Mouse (Mus musculus) hindbrain, postnatal 0 days (tissue): ENCODE measurements around the gene Dio2. TPM values are rescaled to one million over a fixed set of nuclear protein-coding genes. Genes with fewer than 3 reads are reported as not detected.

Experiments
- ATAC-seq: fragments of 200-750 bp; cut with Nextera tagmentation; 2 replicates; pipeline ENCODE4 v1.8.0; 2017; ENCODE audit warnings: mild to moderate bottlenecking, moderate TSS enrichment, moderate library complexity
- DNase-seq: peaks from one replicate; pipeline ENCODE4 v3.0.0-alpha.2; 2015; ENCODE audit warnings: low spot score
- H3K27ac ChIP-seq: fragments of 300-500 bp; sonication (generic); 2 replicates; pipeline ENCODE4 v1.5.1; 2014; ENCODE audit warnings: mild to moderate bottlenecking
- H3K27me3 ChIP-seq: fragments of 300-500 bp; sonication (generic); 2 replicates; pipeline ENCODE4 v1.6.1; 2014; ENCODE audit warnings: low read length, mixed read lengths; ENCODE audit not compliant: insufficient read depth
- H3K36me3 ChIP-seq: fragments of 300-500 bp; sonication (generic); 2 replicates; pipeline ENCODE4 v1.6.1; 2014; ENCODE audit warnings: low read length, mixed read lengths; ENCODE audit not compliant: insufficient read depth
- H3K4me1 ChIP-seq: fragments of 300-500 bp; sonication (generic); 2 replicates; pipeline ENCODE4 v1.6.1; 2014; ENCODE audit warnings: antibody characterized with exemption, low read length, mixed read lengths; ENCODE audit not compliant: insufficient read depth
- H3K4me2 ChIP-seq: fragments of 300-500 bp; sonication (generic); 2 replicates; pipeline ENCODE4 v1.6.1; 2014; ENCODE audit warnings: low read depth, mild to moderate bottlenecking, low read length, moderate library complexity, mixed read lengths
- H3K4me3 ChIP-seq: fragments of 300-500 bp; sonication (generic); 2 replicates; pipeline ENCODE4 v1.5.1; 2014; ENCODE audit warnings: low read length
- H3K9ac ChIP-seq: fragments of 300-500 bp; sonication (generic); replicated peaks from 2 replicates; pipeline ENCODE4 v1.6.1; 2014; ENCODE audit warnings: mild to moderate bottlenecking, low read length, moderate library complexity, mixed read lengths
- H3K9me3 ChIP-seq: fragments of 300-500 bp; sonication (generic); 2 replicates; pipeline ENCODE4 v1.6.1; 2016; ENCODE audit warnings: low read length, mixed read lengths
- CTCF ChIP-seq: IDR thresholded peaks from 2 replicates; pipeline ENCODE4 v1.5.1; 2016; ENCODE audit warnings: antibody characterized with exemption, control low read depth, low read depth
- WGBS: fragments of 180-500 bp; shearing (Covaris S2); extraction: QIAGEN DNeasy Blood & Tissue Kit; methylation state at CpG from one replicate; pipeline ENCODE4 v1.1.7; 2014; 5-methylcytosine and 5-hydroxymethylcytosine counted together
- polyA plus RNA-seq: library from polyadenylated mRNA; unstranded; fragments of >200 nt; fragmentation: Nextera tagmentation; extraction: Ambion mirVana; gene quantifications from 2 replicates; pipeline ENCODE4 v1.2.1, GENCODE M21; 2015
- total RNA-seq: library from RNA; depleted of rRNA; stranded (reverse); fragments of >200 nt; gene quantifications from 2 replicates; pipeline ENCODE4 v1.2.3, GENCODE M21; 2014; rRNA removed

The Dio2 gene
- 0.42 and 0.93 TPM in 2 replicates for total RNA-seq
- polyA plus RNA-seq, result 0.18 and 0.32 TPM in 2 replicates

DNA sequence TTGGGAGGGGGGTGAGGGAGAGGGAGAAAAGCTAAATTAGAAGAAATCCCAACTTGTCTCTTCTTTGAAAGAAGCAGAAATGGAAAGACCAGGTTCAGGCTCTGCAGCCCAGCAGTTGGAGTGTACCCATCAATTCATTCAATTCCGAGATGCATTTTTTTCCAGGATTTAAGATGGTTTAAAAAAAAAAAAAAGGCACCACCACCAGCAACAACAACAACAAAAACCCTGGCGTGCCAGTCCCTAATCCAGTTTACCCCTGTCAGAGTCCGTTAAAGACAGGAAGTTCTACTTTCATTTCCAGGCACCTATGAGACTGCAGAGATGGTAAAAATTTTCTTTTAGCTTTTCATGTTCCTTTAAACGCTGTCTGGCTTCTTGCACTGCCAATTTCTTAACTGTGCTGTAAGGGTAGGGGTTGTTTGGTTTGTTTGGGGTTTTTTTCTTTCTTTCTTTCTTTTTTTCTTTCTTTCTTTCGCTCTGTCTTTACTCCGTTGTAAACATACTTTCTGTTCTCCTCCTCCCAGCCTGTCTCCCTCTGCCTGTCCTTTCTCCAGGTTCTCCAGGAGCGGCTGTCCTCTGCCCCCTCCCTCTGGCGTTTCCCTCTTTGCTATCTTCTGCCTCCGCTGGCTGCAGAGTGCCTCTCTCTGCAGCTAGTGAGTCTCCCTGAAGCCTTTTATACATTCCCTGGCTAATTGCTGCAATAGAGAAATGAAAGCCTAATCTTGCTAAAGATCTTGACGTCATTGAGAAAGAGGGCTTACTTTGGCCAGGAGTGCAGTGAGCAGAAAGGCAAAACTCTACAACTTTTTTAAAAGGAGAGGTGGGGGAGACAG is at the start of gene Dio2:
Dio2 (minus strand) TSS at position 51 of the 836 bp plus-strand sequence.
- 0 out of 2 replicates have a peak within 1 kb of the TSS, but pooled peaks have one; percentile 3 for H3K4me3 ChIP-seq
- H3K4me1 ChIP-seq, result no peaks in the 10 kb centered on the region
- no peaks in the 10 kb centered on the region for H3K9me3 ChIP-seq
- H3K27me3 ChIP-seq, result no peaks in the 10 kb centered on the region
- peak within 1 kb of the TSS; percentile 47 for H3K4me2 ChIP-seq
- no peak for ATAC-seq
- DNase-seq, result peak; percentile 21
- 25% methylated on average over 10 of the region's 10 CpGs for WGBS
- no peaks in the 10 kb centered on the region for H3K36me3 ChIP-seq
- peak; percentile 6; the same call in 1 of the 2 replicates for TF ChIP-seq CTCF
- H3K9ac ChIP-seq, result no peak within 1 kb of the TSS
- no peak within 1 kb of the TSS for H3K27ac ChIP-seq

- DNase-seq (no peak), ATAC-seq (no peak)
- H3K4me1 ChIP-seq, result no peaks in the 10 kb centered on the region
- H3K4me2 ChIP-seq, result no peak overlapping the region
- H3K9ac ChIP-seq, result no peak overlapping the region
- TF ChIP-seq CTCF, result no peak
- H3K27me3 ChIP-seq, result no peaks in the 10 kb centered on the region
- no peaks in the 10 kb centered on the region for H3K9me3 ChIP-seq
- no peak overlapping the region for H3K4me3 ChIP-seq
- no peak overlapping the region for H3K27ac ChIP-seq
- 84% methylated on average over 4 of the region's 4 CpGs for WGBS
- no peaks in the 10 kb centered on the region for H3K36me3 ChIP-seq
Observed at GRCm38 (mm10) chr12:90781438-90781837, 43.2 kb upstream of the Dio2 start.

DNA sequence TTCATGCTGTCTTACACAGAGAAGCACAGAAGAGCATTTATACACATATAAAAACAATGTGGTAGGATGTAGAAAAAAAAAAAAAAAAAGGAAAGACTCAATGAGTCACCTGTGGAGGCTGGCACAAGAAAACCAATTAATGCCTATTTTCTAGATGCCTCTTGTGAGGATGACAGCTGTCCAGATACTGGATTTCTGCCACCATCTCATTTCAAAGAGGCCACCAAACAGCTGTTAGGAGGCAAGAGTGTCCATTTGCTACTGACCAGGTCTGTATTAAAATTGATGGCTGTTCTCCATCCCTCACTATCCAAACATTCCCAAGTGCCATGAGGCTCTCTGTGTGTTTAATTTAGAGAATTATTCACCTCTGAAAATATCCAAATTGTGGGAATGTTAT is 6.5 kb upstream of the Dio2 start:
- ATAC-seq, result no peak
- no peak overlapping the region for H3K4me2 ChIP-seq
- no peak for DNase-seq
- no peaks in the 10 kb centered on the region for H3K36me3 ChIP-seq
- H3K4me3 ChIP-seq, result no peak overlapping the region
- H3K9me3 ChIP-seq, result no peaks in the 10 kb centered on the region
- H3K27me3 ChIP-seq, result no peaks in the 10 kb centered on the region
- H3K4me1 ChIP-seq, result no peaks in the 10 kb centered on the region
- TF ChIP-seq CTCF, result no peak
- H3K9ac ChIP-seq, result no peak overlapping the region
- no peak overlapping the region for H3K27ac ChIP-seq

DNA sequence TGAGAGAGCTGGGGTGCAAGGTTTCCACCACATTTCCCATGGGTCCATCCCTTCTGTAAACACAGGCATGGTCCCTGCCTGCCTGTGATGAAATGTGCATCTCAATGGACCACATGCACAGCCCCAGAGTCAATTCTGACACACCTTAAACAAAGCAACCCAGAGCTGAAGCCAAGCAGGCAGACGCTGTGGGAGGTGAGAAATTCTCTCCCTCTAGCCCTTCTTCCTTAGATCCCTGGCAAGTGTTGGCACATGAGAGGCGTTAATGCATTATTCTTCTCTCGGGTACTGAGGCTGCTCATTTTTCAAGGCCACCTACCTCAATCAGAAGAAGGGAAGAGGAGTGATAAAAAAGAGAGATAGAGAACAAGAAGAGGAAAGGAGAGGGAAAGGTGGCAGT is 5.4 kb upstream of the Dio2 start:
- DNase-seq, result no peak
- Histone ChIP-seq H3K4me1 (no peaks in the 10 kb centered on the region), H3K9ac (no peak overlapping the region), H3K4me3 (no peak overlapping the region), H3K27ac (no peak overlapping the region), H3K9me3 (no peaks in the 10 kb centered on the region), H3K36me3 (no peaks in the 10 kb centered on the region), H3K27me3 (no peaks in the 10 kb centered on the region), H3K4me2 (no peak overlapping the region)
- no peak for ATAC-seq
- no peak for TF ChIP-seq CTCF
- 61% methylated on average over 3 of the region's 3 CpGs for WGBS

DNA sequence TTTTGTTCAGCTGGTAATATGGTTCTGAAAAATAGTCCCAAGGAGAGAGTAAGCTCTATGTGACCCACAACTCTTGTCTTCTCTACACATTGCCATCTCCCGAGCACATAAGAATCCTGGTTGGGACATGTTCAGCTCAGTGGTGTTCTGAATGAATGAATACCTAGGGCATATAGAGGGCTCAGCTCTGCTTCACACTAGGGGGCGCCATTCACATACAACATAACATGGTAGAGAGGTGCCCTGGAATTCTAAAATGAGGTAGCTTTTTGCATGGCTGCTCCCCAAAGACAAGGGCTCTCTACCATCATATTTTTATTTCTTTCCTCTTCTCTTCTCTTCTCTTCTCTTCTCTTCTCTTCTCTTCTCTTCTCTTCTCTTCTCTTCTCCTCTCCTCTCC is 2.2 kb upstream of the Dio2 start:
- Histone ChIP-seq H3K4me3 (no peak overlapping the region), H3K9me3 (no peaks in the 10 kb centered on the region), H3K4me1 (no peaks in the 10 kb centered on the region), H3K9ac (no peak overlapping the region), H3K36me3 (no peaks in the 10 kb centered on the region), H3K27me3 (no peaks in the 10 kb centered on the region), H3K4me2 (no peak overlapping the region), H3K27ac (no peak overlapping the region)
- DNase-seq (peak; percentile 60), ATAC-seq (no peak)
- WGBS, result 37% methylated on average over 2 of the region's 2 CpGs
- peak; percentile 62 for TF ChIP-seq CTCF

DNA sequence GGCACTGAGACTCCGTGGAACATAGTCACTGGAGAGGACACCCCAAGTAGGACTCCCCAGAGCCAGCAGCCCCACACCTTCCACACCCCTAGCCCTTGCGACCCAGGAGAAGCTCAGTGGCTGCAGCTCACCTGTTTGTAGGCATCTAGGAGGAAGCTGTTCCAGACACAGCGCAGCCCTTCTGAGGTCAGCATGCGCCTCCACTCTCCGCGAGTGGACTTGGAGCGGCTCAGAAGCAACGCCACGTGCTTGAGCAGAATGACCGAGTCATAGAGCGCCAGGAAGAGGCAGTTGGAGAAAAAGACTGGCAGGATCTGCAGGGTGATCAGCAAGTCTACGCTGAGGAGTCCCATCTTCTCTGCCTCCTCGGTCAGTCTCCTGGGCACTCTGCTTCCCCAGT is 306 bp downstream of the Dio2 start:
- no peak overlapping the region for H3K4me3 ChIP-seq

DNA sequence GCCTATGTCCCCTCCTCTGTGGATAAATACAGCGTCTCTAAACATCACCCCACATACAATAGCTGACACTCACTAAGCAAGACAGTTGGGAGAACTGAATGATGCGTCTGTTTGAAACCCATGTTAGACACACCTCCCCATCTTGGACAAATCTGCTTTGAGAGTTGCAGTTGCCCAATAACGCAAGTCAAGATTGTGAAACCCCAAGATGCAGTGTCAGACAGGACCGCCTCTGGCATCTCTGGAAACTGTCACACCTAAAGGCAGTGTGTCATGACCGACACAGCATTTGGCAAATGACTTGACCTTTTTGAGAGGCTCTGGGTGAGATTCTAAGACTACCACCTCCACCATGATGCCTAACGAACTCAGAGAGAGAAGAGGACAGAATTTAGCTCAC is 2.8 kb downstream of the Dio2 start:
- Histone ChIP-seq H3K4me3 (no peak overlapping the region), H3K9me3 (no peaks in the 10 kb centered on the region), H3K4me1 (no peaks in the 10 kb centered on the region), H3K9ac (no peak overlapping the region), H3K4me2 (no peak overlapping the region), H3K36me3 (no peaks in the 10 kb centered on the region), H3K27me3 (no peaks in the 10 kb centered on the region), H3K27ac (no peak overlapping the region)
- DNase-seq (no peak), ATAC-seq (no peak)
- 85% methylated on average over 6 of the region's 6 CpGs for WGBS
- no peak for TF ChIP-seq CTCF

More for the DNA sequence above, 306 bp downstream of the Dio2 start:
- H3K9me3 ChIP-seq, result no peaks in the 10 kb centered on the region
- no peaks in the 10 kb centered on the region for H3K36me3 ChIP-seq
- WGBS, result 78% methylated on average over 13 of the region's 13 CpGs
- H3K27me3 ChIP-seq, result no peaks in the 10 kb centered on the region
- no peak overlapping the region for H3K27ac ChIP-seq
- peak overlapping the region; percentile 47; the same call in 1 of the 2 replicates for H3K4me2 ChIP-seq
- ATAC-seq, result no peak
- no peak for DNase-seq
- no peak overlapping the region for H3K9ac ChIP-seq
- no peaks in the 10 kb centered on the region for H3K4me1 ChIP-seq
- no peak for TF ChIP-seq CTCF
